Mouse (Mus musculus): ENCODE data around the gene Mib2.

Gene Mib2

DNA sequence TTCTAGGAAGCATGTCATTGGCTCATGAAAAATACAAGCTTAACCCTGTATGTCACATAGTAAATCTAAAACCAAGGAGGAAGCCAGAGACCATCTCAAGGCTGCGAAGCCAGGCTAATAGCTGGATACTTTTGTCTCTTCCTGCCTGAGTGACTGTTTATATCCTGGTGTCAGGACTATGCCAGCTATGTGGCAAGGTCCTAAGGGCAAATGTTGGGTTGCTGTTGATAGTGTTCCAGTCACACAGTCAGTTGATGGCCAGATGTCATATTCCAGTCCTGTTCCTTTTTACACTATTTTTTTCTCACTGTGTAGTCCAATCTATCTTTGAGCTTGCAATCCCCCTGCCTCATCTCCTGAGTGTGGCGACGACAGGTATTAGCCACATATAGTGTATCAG, 55.7 kb downstream of the Mib2 start:
- DNase-seq, result no peak

DNA sequence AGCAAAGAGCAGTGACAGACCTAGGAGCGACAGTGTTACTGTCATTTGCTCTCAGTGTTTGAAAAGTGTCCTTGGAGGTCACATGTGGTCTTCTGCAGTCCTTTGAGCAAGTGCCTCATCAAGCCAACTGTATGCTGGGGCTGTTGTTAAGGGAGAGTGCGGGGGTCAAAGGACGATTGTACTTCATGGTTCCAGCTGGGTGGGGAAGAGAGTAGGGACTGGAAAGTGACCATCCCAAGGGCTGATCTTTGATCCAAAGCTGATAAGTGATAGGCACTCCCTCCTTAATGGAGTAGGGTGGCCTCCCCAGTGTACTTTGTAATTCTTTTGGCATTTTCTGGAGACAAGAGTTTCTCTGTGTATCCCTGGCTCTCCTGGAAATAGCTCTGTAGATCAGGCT, 57.1 kb downstream of the Mib2 start:
- DNase-seq, result no peak

DNA sequence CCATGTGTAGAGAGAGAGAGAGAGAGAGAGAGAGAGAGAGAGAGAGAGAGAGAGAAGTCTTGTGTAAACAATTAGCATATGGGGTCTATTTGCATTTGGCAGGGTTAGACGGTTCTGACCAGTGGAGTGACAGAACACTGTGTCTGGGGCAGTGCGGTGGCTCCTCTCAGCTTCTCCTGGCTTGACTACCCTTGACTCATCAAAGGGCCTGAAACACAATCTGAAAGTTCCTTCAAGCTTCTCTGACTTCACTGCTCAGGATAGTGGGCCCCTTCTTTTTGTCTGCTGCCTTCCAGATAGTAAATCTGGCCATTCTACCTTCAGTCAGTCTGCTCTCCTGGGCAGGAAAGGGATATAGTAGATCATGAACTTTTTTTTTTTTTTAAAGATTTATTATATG, 62.2 kb downstream of the Mib2 start:
- no peak for DNase-seq

DNA sequence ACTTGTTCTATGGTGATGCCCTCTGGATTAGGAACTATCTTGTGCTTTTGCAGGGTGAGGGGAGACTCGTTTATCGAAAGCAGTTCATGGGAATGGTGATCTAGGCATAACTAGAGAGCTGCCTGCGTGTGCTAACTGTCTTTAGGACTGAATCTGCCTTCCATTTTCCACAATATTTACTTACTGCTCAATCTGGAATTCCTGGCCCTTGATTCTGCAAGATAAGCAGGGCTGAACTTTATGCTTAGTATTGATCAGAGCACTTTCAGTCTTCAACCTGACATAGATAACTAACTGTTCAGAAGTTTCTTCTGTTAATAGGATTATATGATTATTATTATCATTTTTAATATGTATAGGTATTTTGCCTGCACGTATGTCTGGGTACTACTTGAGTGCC, 63.9 kb downstream of the Mib2 start:
- DNase-seq, result no peak

All from spleen, adult 18-20 months (tissue).